Mouse (Mus musculus) lung, embryonic 16.5 days (tissue): ENCODE data around the gene Dscaml1. TPM values are rescaled to one million over a fixed set of nuclear protein-coding genes. Genes with fewer than 3 reads are reported as not detected.

Experiments used
- ATAC-seq: fragments of 200-750 bp; cut with Nextera tagmentation; 2 replicates; pipeline ENCODE4 v1.8.0; 2017; ENCODE audit warnings: low read depth, mild to moderate bottlenecking, moderate library complexity
- H3K27ac ChIP-seq: fragments of 300-500 bp; sonication (generic); 2 replicates; pipeline ENCODE4 v1.5.1; 2014; ENCODE audit warnings: mild to moderate bottlenecking, control low read depth, low read length
- H3K27me3 ChIP-seq: fragments of 300-500 bp; sonication (generic); 2 replicates; pipeline ENCODE4 v1.6.1; 2014; ENCODE audit warnings: low read depth, low read length, mixed read lengths; ENCODE audit not compliant: control insufficient read depth, insufficient read depth
- H3K36me3 ChIP-seq: fragments of 300-500 bp; sonication (generic); 2 replicates; pipeline ENCODE4 v1.6.1; 2014; ENCODE audit warnings: low read length; ENCODE audit not compliant: control insufficient read depth, insufficient read depth
- H3K4me1 ChIP-seq: fragments of 300-500 bp; sonication (generic); replicated peaks from 2 replicates; pipeline ENCODE4 v1.6.1; 2014; ENCODE audit warnings: low read length, mixed read lengths; ENCODE audit not compliant: control insufficient read depth, insufficient read depth
- H3K4me2 ChIP-seq: fragments of 300-500 bp; sonication (generic); 2 replicates; pipeline ENCODE4 v1.6.1; 2014; ENCODE audit warnings: low read depth, low read length, control low read depth
- H3K4me3 ChIP-seq: fragments of 300-500 bp; sonication (generic); 2 replicates; pipeline ENCODE4 v1.5.1; 2014; ENCODE audit warnings: mild to moderate bottlenecking, low read length, control low read depth
- H3K9ac ChIP-seq: fragments of 300-500 bp; sonication (generic); 2 replicates; pipeline ENCODE4 v1.6.1; 2014; ENCODE audit warnings: low read length, control low read depth
- H3K9me3 ChIP-seq: fragments of 300-500 bp; sonication (generic); 2 replicates; pipeline ENCODE4 v1.6.1; 2016; ENCODE audit warnings: low read length; ENCODE audit not compliant: control insufficient read depth
- WGBS: fragments of 180-500 bp; shearing (Covaris S2); extraction: QIAGEN DNeasy Blood & Tissue Kit; methylation state at CpG from one replicate; pipeline ENCODE4 v1.1.7; 2014; 5-methylcytosine and 5-hydroxymethylcytosine counted together
- polyA plus RNA-seq: library from polyadenylated mRNA; unstranded; fragments of >200 nt; fragmentation: Nextera tagmentation; extraction: Ambion mirVana; gene quantifications from 2 replicates; pipeline ENCODE4 v1.2.1, GENCODE M21; 2015

The Dscaml1 gene
- polyA plus RNA-seq, 1 experiment from 2014 or later = 0.18 TPM

DNA sequence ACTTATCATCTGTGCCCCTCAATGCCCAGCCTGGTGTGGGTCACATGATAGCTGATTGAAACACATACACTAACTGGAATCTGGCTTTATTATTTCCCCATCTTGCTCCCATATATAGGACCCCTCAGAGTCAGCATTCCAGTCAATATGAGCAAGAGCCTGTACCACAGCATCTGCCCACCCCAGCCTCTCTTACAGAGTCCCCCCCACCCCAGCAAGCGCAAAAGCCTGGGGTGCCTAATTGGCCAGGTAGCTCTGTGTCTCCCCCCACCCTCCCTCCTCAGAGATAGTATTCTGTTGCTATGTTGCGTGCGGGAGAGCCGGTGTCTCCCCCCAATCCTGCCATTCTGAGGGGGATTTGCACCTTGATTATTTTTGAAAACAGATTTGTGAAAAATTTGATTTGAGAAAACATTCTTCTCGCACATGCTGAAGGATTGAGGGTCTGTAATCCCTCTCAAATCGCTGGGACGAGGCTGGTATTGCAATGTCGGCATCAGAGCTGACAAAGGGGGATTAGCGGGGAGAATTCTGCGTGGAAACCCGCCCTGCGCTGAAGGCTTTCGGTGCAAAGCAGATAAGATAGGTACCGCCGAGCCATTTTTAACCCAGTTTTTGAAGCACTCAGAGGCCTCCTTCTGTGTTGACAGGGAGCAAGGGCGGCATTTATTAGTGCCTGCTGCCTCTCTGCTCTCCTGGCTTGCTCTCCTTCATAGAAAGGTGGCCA is 153.8 kb downstream of the Dscaml1 start:
- Histone ChIP-seq H3K4me1 (no peaks in the 10 kb centered on the region), H3K27ac (no peak overlapping the region), H3K9ac (no peak overlapping the region), H3K9me3 (no peaks in the 10 kb centered on the region), H3K4me2 (no peak overlapping the region), H3K36me3 (no peaks in the 10 kb centered on the region), H3K4me3 (no peak overlapping the region), H3K27me3 (no peaks in the 10 kb centered on the region)
- ATAC-seq = no peak
- WGBS = 65% methylated on average over 16 of the region's 16 CpGs

DNA sequence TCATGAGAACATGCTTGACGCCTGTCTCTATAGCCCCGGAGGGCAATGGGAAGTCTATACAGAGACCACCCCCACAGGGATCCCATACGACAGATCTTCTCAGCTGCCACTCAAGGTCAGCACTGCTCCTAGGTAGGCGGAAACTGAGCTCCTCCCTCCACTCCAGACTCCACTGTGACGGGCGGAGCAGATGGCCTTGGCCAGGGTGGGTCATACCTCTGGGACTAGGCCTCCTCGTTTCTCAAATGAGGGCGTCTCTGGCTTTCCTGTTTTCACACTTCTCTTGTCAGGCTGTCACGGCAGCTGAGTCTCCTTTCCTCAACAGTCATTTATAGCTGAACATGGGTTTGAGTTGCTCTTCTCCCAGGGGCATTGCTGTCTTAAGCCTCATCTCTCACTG is 160.0 kb downstream of the Dscaml1 start:
- Histone ChIP-seq H3K27me3 (no peaks in the 10 kb centered on the region), H3K9ac (no peak overlapping the region), H3K9me3 (no peaks in the 10 kb centered on the region), H3K4me1 (no peaks in the 10 kb centered on the region), H3K27ac (no peak overlapping the region), H3K4me3 (no peak overlapping the region), H3K4me2 (no peak overlapping the region), H3K36me3 (no peaks in the 10 kb centered on the region)
- no peak for ATAC-seq
- WGBS = 59% methylated on average over 9 of the region's 9 CpGs

DNA sequence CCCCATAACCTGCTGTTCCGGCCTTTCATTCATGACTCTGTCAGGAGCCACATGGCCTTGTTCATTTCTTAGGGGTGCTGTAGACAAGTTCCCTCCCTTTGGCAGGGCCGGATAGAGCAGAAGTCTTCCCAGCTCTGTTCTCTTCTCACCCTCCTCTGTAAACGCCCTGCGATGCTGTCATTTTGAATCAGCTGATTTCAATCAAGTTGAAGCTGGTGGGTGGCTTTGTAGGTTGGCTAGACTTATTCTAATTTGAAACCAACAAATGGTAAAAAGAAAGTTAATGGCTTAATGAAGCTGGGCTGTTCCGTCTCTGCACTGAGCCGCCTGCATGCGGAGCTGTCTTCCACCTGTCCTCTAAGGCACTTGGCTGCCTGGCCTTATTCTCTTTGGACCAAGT is 161.3 kb downstream of the Dscaml1 start:
- no peak overlapping the region for H3K27ac ChIP-seq
- no peaks in the 10 kb centered on the region for H3K9me3 ChIP-seq
- no peak overlapping the region for H3K4me3 ChIP-seq
- H3K4me2 ChIP-seq = no peak overlapping the region
- no peaks in the 10 kb centered on the region for H3K4me1 ChIP-seq
- no peaks in the 10 kb centered on the region for H3K36me3 ChIP-seq
- no peaks in the 10 kb centered on the region for H3K27me3 ChIP-seq
- no peak overlapping the region for H3K9ac ChIP-seq
- 89% methylated on average over 7 of the region's 7 CpGs for WGBS
- no peak for ATAC-seq

DNA sequence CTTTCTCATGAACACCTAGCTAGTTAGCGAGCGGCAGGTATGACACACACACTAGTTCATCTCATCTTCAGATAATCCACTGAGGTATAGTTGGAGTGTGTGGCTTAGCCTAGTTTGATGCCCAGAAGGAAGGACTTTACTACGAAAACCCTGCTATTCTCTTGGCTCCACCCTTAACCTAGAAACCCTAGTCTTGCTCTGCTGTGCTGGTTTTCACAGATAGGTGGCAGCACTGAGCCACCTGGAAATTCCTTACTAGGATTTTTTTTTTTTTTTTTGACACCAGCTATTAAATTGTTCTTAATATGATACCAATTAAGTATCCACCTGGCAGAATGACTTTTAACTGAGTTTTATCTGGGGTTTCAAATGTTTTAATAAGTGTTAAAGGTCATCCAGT is 163.4 kb downstream of the Dscaml1 start:
- ATAC-seq = no peak
- H3K27me3 ChIP-seq = no peaks in the 10 kb centered on the region
- WGBS = 70% methylated on average over 3 of the region's 3 CpGs
- H3K4me2 ChIP-seq = no peak overlapping the region
- H3K9ac ChIP-seq = no peak overlapping the region
- H3K9me3 ChIP-seq = no peaks in the 10 kb centered on the region
- no peaks in the 10 kb centered on the region for H3K36me3 ChIP-seq
- H3K4me1 ChIP-seq = no peaks in the 10 kb centered on the region
- no peak overlapping the region for H3K27ac ChIP-seq
- no peak overlapping the region for H3K4me3 ChIP-seq

DNA sequence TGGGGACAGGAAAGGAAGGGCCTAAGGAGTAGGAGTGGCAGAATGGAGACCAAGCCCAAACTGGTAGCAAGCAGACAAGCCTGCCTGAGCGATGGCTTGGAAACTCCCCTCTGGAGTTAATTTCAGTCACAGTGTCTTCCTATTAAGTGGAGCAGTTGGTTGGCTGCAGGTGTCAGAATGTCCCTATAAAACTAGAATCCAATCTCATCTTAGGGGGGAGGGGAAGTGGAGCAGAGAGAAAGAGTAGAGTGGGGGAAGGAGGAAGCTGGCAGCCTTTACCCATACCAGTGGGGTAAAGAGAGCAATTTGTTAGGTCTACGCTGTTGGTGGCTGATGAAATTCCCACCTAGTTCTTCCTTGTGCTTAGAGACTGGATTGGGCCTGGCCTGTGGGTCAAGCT is 164.6 kb downstream of the Dscaml1 start:
- no peak overlapping the region for H3K27ac ChIP-seq
- WGBS = 87% methylated on average over 2 of the region's 2 CpGs
- no peak overlapping the region for H3K4me3 ChIP-seq
- no peaks in the 10 kb centered on the region for H3K27me3 ChIP-seq
- H3K4me2 ChIP-seq = no peak overlapping the region
- no peak overlapping the region for H3K9ac ChIP-seq
- no peak for ATAC-seq
- H3K9me3 ChIP-seq = no peaks in the 10 kb centered on the region
- H3K36me3 ChIP-seq = no peaks in the 10 kb centered on the region
- H3K4me1 ChIP-seq = no peaks in the 10 kb centered on the region

DNA sequence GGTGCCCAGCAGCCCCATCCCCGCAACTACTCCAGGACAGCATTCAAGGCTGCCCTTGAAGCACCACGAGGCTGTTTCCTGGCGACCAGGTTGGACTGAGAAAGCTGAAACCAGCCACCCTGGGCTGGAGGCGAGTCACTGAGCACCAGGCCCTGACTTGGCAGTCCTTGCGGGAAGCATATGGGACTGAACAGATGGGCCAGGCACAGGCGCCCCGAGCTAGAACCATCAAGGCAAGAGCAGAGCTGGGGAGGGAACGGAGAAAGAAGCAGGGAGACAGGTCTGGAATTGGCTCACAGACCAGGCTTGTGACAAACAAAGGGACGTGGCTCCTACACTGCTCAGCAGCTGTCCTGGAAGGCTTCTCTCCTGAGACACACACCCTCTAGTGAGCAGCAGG is 165.9 kb downstream of the Dscaml1 start:
- no peaks in the 10 kb centered on the region for H3K9me3 ChIP-seq
- no peaks in the 10 kb centered on the region for H3K4me1 ChIP-seq
- no peaks in the 10 kb centered on the region for H3K36me3 ChIP-seq
- H3K4me3 ChIP-seq = no peak overlapping the region
- no peak overlapping the region for H3K9ac ChIP-seq
- no peak overlapping the region for H3K4me2 ChIP-seq
- H3K27me3 ChIP-seq = no peaks in the 10 kb centered on the region
- no peak for ATAC-seq
- WGBS = 66% methylated on average over 9 of the region's 9 CpGs
- H3K27ac ChIP-seq = no peak overlapping the region

DNA sequence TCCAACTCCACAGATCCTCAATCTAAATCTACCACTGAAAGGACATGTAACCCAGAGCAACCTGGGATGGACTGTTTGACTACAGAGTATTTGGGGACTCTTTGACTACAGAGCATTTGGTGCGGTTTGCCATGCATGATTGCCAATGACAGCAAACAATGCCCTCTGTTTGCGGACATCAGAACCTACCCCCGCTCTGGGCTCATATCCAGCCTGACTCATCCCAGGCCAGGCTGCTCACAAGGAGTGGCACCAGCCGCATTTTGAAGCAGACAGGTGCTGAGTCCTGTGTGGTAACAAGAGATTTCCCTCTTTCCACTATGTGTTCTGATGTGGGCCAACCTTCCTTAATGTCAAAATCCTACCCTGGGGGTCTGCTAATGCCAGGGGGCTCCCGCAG is 171.7 kb downstream of the Dscaml1 start:
- no peak overlapping the region for H3K4me2 ChIP-seq
- WGBS = 73% methylated on average over 5 of the region's 5 CpGs
- no peaks in the 10 kb centered on the region for H3K9me3 ChIP-seq
- H3K9ac ChIP-seq = no peak overlapping the region
- no peak overlapping the region for H3K27ac ChIP-seq
- H3K36me3 ChIP-seq = no peaks in the 10 kb centered on the region
- ATAC-seq = no peak
- H3K4me3 ChIP-seq = no peak overlapping the region
- H3K27me3 ChIP-seq = no peaks in the 10 kb centered on the region
- H3K4me1 ChIP-seq = no peaks in the 10 kb centered on the region

DNA sequence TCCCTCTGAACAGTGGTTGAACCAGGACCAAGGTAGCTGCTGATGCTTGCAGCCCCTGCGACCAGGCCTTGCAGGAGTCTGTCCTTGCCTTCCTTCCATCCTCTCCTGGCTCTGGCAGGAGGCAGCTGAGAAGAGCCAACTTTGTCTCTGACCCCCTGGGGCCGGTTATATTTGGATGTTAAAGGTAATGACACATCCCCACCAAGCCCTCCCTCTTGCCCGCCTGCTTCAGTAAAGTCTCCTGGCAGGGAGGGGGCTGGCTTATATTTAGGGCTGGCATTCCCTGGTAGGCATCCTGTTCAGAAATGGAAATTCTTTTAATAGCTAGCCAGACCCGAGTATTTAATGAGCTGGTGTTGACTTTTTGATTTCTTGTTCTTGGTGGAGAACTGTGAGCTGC is 172.9 kb downstream of the Dscaml1 start:
- Histone ChIP-seq H3K4me1 (no peaks in the 10 kb centered on the region), H3K9me3 (no peaks in the 10 kb centered on the region), H3K27ac (no peak overlapping the region), H3K4me2 (no peak overlapping the region), H3K4me3 (no peak overlapping the region), H3K36me3 (no peaks in the 10 kb centered on the region), H3K9ac (no peak overlapping the region), H3K27me3 (no peaks in the 10 kb centered on the region)
- 54% methylated on average over 4 of the region's 4 CpGs for WGBS
- no peak for ATAC-seq

DNA sequence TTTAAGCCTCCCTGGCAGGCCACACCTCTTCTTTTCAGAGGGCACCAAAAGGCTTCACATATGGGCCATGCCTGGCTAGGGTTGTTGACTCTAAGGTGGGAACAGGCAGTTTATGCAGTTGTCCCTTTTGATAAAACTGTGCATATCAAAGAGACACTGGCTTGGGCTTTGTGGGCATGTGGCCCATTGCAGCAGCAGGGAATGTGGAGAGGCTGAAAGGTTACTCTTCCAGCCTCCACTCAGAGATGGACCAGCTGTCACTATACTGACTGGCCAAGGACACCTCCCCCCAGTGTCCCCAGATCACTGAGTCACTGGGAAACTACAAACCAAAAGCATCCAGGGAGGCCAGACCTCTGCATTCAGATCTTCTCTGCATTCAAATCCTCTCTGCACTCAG is 180.9 kb downstream of the Dscaml1 start:
- Histone ChIP-seq H3K27me3 (no peaks in the 10 kb centered on the region; the same call in none of the 2 replicates), H3K9me3 (no peaks in the 10 kb centered on the region), H3K4me2 (no peak overlapping the region), H3K27ac (no peak overlapping the region), H3K4me3 (no peak overlapping the region), H3K4me1 (no peaks in the 10 kb centered on the region), H3K9ac (no peak overlapping the region), H3K36me3 (no peaks in the 10 kb centered on the region)
- ATAC-seq = no peak
